Mouse (Mus musculus) hematopoietic stem cell, adult 5-6 weeks (primary cell): ENCODE data around the gene Rfc4. TPM values are rescaled to one million over a fixed set of nuclear protein-coding genes. Genes with fewer than 3 reads are reported as not detected.
"Not testable (repeated sequence)": the region's sequence is repeated elsewhere in the genome, so short reads cannot be mapped to it uniquely, and the experiment has no call there.

Experiments used
- ATAC-seq, 2 experiments: fragments of 125-278 bp in 1 of 2; replicated peaks in 1 of 2; 2 replicates each; pipeline ENCODE4 v1.8.0; 2016 to 2017; ENCODE audit warnings: inconsistent platforms in 2 of 2, mild to moderate bottlenecking in 2 of 2, moderate number of reproducible peaks in 2 of 2, low read depth in 1 of 2, moderate TSS enrichment in 1 of 2; ENCODE audit not compliant: low FRiP score in 2 of 2, poor library complexity in 2 of 2, severe bottlenecking in 2 of 2, insufficient read depth in 1 of 2, low TSS enrichment in 1 of 2
- total RNA-seq: library from RNA; stranded (forward); fragments of 172-1452, 232-1000 nt; gene quantifications from 2 replicates; pipeline ENCODE4 v1.2.3, GENCODE M21; 2017

Gene Rfc4
- total RNA-seq, 1 experiment from 2014 or later = 75.0 TPM

DNA sequence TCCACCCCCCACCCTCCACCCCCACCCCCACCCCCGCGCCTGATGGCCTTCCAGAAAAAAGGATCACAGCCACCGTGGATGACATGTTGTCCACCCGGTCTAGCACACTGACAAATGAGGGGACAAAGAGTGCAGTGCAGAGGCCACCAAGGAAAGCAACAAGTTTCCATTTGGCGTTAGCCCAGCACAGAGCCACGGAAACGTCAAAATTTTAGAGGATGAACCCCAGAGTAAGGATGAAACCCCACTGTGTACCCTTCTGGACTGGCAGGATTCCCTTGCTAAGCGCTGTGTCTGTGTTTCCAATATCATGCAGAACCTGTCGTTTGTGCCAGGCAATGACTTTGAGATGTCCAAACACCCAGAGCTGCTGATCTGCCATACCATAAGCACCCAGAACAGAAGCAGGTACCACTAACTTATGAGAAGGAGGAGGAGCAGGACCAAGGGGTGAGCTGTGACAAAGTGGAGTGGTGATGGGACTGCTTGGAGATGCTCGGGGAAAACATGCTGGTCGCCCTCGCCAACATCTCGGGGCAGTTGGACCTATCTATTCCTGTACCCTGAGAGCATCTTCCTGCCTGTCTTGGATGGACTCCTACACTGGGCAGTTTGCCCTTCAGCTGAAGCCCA is 34.1 kb downstream of the Rfc4 start:
- ATAC-seq = no peak

DNA sequence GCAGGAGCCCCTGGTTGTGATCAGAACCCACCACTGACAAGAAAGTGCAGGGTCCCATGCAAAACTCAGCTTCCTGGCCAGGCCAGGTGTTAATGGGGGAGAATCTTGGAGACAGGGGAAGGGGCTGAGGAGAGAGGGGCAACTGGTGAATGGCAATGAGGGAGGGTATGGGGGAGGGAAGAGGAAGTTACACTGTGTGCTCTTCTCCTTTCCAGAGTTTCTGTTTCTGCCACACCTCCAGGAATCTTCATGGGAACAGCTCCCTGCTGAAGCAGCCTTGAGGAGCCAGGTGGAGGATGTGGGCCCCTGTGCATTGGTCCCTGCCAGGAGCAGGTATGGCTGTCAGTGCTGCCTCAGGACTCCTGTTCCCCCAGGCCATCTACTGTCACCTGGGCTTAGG is 36.2 kb downstream of the Rfc4 start:
- not testable (repeated sequence) for ATAC-seq

DNA sequence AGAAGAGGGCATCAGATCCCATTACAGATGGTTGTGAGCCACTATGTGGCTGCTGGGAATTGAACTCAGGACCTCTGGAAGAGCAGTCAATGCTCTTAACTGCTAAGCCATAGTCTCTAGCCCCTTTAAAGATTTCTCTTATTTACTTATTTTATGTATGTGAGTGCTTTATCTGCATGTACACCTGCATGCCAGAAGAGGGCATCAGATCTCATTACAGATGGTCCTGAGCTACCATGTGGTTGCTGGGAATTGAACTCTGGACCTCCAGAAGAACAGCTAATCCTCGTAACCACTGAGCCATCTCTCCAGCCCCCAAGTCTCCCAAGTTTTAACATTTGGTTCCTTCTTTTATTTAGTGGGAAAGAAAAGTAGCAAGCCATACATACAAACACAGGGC is 39.0 kb downstream of the Rfc4 start:
- ATAC-seq = not testable (repeated sequence)

DNA sequence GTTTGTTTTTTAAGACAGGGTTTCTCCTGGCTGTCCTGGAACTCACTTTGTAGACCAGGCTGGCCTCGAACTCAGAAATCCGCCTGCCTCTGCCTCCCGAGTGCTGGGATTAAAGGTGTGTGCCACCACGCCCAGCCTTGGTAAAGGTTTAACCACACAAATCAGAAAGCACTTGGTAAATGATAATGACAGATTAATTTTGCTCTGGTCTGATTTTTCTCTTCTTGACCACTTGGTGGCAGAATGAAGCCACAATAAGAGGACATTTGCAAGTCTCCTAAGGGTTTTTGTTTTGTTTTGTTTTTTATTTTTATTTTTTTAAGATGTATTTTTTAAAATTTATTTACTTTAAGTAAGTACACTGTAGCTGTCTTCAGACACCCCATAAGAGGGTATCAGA is 39.8 kb downstream of the Rfc4 start:
- ATAC-seq = not testable (repeated sequence)

DNA sequence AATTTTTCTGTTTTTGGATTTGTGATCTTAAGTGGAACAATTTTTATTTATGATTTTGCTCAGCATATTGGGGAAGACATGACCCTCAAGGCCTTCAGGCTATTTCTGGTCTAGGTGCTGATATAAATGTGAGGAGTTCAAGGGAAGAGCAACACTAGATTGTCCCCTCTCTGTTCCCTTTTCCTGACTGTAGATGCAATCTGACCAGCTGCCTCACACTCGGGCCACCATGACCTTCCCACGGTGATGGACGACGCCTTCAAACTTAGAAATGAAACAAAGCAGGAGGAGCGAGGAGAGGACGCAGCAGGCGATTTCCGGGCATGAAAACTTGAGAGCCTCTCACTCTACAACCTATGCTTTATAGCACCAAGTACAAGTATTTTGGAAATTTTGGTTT is 40.4 kb downstream of the Rfc4 start:
- not testable (repeated sequence) for ATAC-seq

DNA sequence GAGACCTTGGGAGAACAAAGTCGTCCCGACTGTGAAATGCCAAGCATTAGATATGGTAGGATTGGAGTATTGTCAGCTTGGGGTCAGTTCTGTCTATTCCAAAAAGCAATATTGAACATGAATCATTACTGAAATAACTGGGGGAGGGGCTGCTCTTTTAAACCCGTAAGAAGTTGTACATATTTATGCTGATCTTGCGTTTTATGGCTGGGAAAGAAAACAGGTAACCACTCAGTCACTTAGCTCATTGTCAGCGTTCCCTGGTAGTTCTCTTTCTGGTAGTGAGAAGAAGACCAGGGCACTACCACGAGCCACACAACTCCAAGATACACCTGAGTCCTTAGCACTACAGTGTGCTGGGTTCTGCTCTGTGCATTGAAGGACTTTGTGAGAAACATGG is 50.0 kb downstream of the Rfc4 start:
- ATAC-seq = not testable (repeated sequence)

Other genes with a start within 250 kb of the Rfc4 start
- gene Ahsg, start 236.5 kb downstream of the Rfc4 start, total RNA-seq = not detected in 2 replicates
- gene Fetub, start 209.4 kb downstream of the Rfc4 start, total RNA-seq = 1.1 TPM in 1 of 2 replicates, not detected in the other
- not detected in 2 replicates for gene Hrg, start 176.7 kb downstream of the Rfc4 start, total RNA-seq
- not detected in 2 replicates for gene Kng2, start 98.3 kb downstream of the Rfc4 start, total RNA-seq
- gene Kng1, start 69.9 kb downstream of the Rfc4 start, total RNA-seq = not detected in 2 replicates
- gene Eif4a2, start 20.3 kb downstream of the Rfc4 start, total RNA-seq = 1,260 and 1,493 TPM in 2 replicates
- gene Adipoq, start 18.8 kb upstream of the Rfc4 start, total RNA-seq = not detected in 2 replicates
- gene St6gal1, start 97.0 kb upstream of the Rfc4 start, total RNA-seq = 1.2 and 2.1 TPM in 2 replicates